Mouse (Mus musculus) erythroblast, embryonic 14.5 days (primary cell): ENCODE results near the gene Phc1. TPM values are rescaled to one million over a fixed set of nuclear protein-coding genes. Genes with fewer than 3 reads are reported as not detected.

Source experiments
- H3K27me3 ChIP-seq: 2 replicates; pipeline ENCODE4 v1.6.1; 2012; ENCODE audit warnings: inconsistent platforms; ENCODE audit not compliant: control insufficient read depth
- H3K36me3 ChIP-seq: 2 replicates; pipeline ENCODE4 v1.6.1; 2012; ENCODE audit warnings: mild to moderate bottlenecking, inconsistent platforms; ENCODE audit not compliant: control insufficient read depth
- H3K4me1 ChIP-seq: 2 replicates; pipeline ENCODE4 v1.6.1; 2012; ENCODE audit warnings: inconsistent platforms; ENCODE audit not compliant: control insufficient read depth
- H3K4me3 ChIP-seq: replicated peaks from 2 replicates; pipeline ENCODE3; 2012; ENCODE audit warnings: moderate library complexity, mild to moderate bottlenecking, inconsistent platforms
- H3K9me3 ChIP-seq: 2 replicates; pipeline ENCODE4 v1.6.1; 2012; ENCODE audit warnings: low read length, inconsistent platforms, mixed read lengths; ENCODE audit not compliant: control insufficient read depth
- GATA1 ChIP-seq: IDR thresholded peaks from 2 replicates; pipeline ENCODE4 v1.6.1; 2012; ENCODE audit warnings: low read length, inconsistent platforms, mixed read lengths
- TAL1 ChIP-seq: IDR thresholded peaks from 3 replicates; pipeline ENCODE4 v1.6.1; 2012; ENCODE audit warnings: low read length, inconsistent platforms, mixed read lengths
- polyA plus RNA-seq: library from polyadenylated mRNA; stranded (reverse); fragments of >175 nt; gene quantifications from 2 replicates; pipeline ENCODE4 v1.2.3, GENCODE M21; 2012

The Phc1 gene
- polyA plus RNA-seq, 1 experiment = 0.20 TPM

DNA sequence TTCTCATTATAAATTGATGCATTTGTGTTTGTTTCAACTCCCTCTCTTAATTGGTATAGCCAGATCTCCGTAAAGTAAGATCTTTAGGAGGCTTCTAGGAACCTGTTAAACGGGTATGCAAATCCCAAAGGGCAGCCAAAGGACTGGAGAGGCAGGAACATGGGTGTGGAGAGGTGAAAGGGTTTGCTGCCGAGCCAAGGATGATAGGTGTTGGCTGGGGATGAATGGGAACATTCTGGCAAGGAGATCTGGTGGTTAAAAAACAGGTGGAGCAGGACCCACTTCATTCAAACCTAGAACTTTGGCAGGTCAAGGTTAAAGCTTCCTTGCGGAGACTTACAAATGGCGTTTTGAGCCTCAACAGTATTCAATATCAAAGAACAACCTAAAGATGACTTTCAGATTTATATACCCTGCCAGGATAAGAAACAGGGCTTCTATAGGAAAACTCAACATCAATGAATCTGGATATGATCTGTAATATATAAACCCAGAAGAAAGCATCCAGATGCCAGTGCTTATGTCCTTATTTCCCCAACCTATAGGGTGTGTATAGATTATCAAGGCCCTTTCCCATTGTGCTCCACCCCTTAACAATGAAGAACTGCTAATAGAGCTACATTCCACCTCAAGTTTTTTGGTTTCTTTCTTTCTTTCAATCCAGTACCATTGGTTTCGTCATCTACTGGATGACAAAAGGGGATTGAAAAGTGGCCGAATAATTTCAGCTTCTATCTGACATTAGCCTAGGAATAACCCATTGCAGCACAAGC, 863 bp upstream of the Phc1 start:
- peaks cover 15% of the 10 kb centered on the region for H3K4me1 ChIP-seq
- H3K36me3 ChIP-seq = no peaks in the 10 kb centered on the region
- H3K27me3 ChIP-seq = peaks cover 30% of the 10 kb centered on the region
- TF ChIP-seq GATA1 (no peak), TAL1 (no peak)
- H3K9me3 ChIP-seq = no peaks in the 10 kb centered on the region
- no peak overlapping the region for H3K4me3 ChIP-seq

GRCm38 (mm10) chr6:122339648-122340341, 566 bp downstream of the Phc1 start:
- Histone ChIP-seq H3K9me3 (no peaks in the 10 kb centered on the region), H3K36me3 (no peaks in the 10 kb centered on the region), H3K27me3 (peaks cover 30% of the 10 kb centered on the region), H3K4me1 (peaks cover 15% of the 10 kb centered on the region), H3K4me3 (peak overlapping the region; percentile 72)
- TF ChIP-seq TAL1 = no peak
- no peak for TF ChIP-seq GATA1

- peak overlapping the region; percentile 72 for H3K4me3 ChIP-seq
These were observed 1.2 kb downstream of the Phc1 start for GRCm38 (mm10) chr6:122339047-122339647.

DNA sequence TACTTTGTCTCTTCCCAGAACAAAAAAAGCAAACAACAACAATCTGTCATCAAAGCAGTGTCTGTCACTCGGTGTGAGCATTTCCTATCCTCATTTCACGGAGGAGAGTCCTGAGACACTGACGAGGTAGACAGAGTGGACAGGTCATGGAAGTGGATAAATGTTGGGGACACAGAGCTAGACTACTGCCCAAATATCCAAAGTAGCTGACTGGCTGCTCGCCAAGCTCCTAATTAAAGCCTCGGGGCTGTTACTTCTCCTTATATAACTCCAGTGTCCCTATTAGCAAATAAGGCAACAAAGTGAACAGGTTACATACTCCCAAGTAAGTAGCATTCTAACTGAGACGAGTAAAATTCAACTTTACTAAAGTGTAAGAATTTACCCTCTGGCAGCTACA, 2.8 kb downstream of the Phc1 start:
- H3K27me3 ChIP-seq = peaks cover 30% of the 10 kb centered on the region
- peaks cover 15% of the 10 kb centered on the region for H3K4me1 ChIP-seq
- H3K4me3 ChIP-seq = no peak overlapping the region
- peaks cover 2% of the 10 kb centered on the region; the same call in 1 of the 2 replicates for H3K36me3 ChIP-seq
- TF ChIP-seq TAL1 = no peak
- TF ChIP-seq GATA1 = no peak
- no peaks in the 10 kb centered on the region for H3K9me3 ChIP-seq

More at GRCm38 (mm10) chr6:122339047-122339647, 1.2 kb downstream of the Phc1 start:
- Histone ChIP-seq H3K9me3 (no peaks in the 10 kb centered on the region), H3K36me3 (no peaks in the 10 kb centered on the region), H3K27me3 (peaks cover 30% of the 10 kb centered on the region), H3K4me1 (peaks cover 15% of the 10 kb centered on the region)
- TF ChIP-seq GATA1 (no peak), TAL1 (no peak)

DNA sequence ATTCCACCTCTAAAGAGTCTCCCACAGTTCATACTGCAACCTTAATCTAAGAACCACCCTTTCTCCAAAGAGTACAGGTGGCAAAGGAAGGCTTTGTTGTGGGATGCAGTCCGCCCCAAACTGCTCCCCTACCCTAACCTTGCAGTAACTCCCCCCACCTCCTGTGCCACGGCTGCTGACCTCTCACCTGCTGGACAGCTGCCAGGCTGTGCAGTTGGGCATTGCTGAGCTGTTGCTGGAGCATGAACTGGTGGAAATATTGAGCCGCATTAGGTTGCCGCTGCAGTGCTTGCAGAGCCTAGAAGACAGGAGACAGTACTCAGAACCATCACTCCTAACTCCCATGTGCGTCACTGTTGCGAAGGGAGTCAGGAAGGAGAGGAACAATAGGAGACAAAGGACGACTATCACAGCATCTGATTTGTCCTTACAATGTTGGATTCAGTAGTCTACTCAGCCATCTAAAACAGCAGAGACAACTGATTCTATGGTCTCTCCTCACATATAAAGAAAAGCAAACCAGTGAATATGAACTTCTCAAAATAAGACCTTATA, 5.5 kb downstream of the Phc1 start:
- TF ChIP-seq GATA1 = no peak
- TF ChIP-seq TAL1 = no peak
- peaks cover 8% of the 10 kb centered on the region for H3K4me1 ChIP-seq
- no peaks in the 10 kb centered on the region for H3K9me3 ChIP-seq
- peaks cover 19% of the 10 kb centered on the region for H3K27me3 ChIP-seq
- H3K36me3 ChIP-seq = peaks cover 2% of the 10 kb centered on the region; the same call in 1 of the 2 replicates
- no peak overlapping the region for H3K4me3 ChIP-seq

- no peak overlapping the region for H3K4me3 ChIP-seq
- no peaks in the 10 kb centered on the region for H3K4me1 ChIP-seq
- TF ChIP-seq GATA1 = no peak
- TF ChIP-seq TAL1 = no peak
- peaks cover 6% of the 10 kb centered on the region for H3K27me3 ChIP-seq
- no peaks in the 10 kb centered on the region for H3K9me3 ChIP-seq
- peaks cover 2% of the 10 kb centered on the region; the same call in 1 of the 2 replicates for H3K36me3 ChIP-seq
These were observed 7.2 kb downstream of the Phc1 start for GRCm38 (mm10) chr6:122333081-122333612.

DNA sequence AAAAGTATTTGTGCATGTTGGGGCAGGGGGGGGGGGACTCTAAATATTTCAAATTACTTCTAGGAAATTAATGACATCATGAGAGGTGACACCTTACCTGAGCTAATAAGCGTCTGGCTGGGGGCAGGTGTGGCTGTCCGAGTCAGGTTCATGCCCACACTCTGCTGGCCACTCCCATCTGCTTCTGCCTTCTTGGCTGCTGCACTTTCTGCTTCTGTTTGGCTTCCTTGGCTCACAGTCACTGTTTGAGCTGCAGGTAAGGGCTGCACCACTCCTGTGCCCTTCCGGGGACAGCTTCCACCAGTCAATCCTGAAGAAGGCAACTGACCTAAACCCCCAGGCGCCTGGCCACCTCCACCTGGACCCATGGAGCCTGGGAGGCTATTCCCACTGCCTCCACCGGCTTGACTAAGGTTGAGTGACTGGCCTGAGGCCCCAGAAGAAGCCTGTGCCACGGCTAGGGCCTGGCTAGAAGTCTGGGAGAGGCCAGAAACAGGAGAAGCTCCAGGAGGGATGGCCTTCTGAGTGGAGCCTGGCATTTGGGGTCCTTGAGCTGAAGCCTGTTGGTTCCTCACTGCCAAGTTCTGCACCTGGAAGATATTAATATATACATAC, 14.9 kb downstream of the Phc1 start:
- no peak for TF ChIP-seq GATA1
- no peak for TF ChIP-seq TAL1
- Histone ChIP-seq H3K27me3 (no peaks in the 10 kb centered on the region), H3K4me1 (no peaks in the 10 kb centered on the region), H3K36me3 (peaks cover 12% of the 10 kb centered on the region), H3K9me3 (no peaks in the 10 kb centered on the region), H3K4me3 (no peak overlapping the region)

DNA sequence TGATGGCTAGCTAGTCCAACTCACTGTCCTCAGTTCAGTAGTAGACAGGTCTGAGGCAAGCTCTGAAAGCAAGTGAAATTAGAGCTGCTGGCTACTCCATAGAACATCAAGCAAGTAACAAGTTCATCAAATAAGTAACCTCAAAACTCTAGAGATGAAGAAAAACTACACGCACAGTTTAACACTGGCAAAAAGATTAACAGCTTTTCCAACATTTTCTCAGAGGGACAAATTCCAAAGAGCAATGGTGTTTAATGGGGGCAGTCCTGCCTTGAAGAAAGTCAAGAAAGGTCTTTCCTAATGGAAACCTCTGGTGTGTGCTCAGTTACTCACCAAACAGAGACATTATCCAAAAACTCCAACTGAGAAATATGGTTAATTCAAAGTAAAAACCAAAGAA, 21.6 kb downstream of the Phc1 start:
- Histone ChIP-seq H3K4me3 (no peak overlapping the region), H3K9me3 (no peaks in the 10 kb centered on the region), H3K4me1 (no peaks in the 10 kb centered on the region), H3K36me3 (peaks cover 73% of the 10 kb centered on the region), H3K27me3 (no peaks in the 10 kb centered on the region)
- no peak for TF ChIP-seq GATA1
- TF ChIP-seq TAL1 = no peak
